In genomic region chr1:135557976-135558375, GRCm38 (mm10) we compare ENCODE assay signal across 15 mouse cellular contexts. TPM values are rescaled to one million over a fixed set of nuclear protein-coding genes. Genes with fewer than 3 reads are reported as not detected.
DNase-seq lines count a peak whose midpoint lies in the region; ATAC-seq and TF ChIP-seq lines count a peak whose summit lies in the region.
"Had no signal": no experiment of that assay in that cellular context is flagged by ENCODE, and none has a peak within 500 bp of the region (broad histone marks: within the 10 kb centered on the region; RNA-seq: fewer than 3 reads in every experiment).

No protein-coding gene starts in this region.

- no peak overlapping the region for H3K4me2 ChIP-seq in kidney, embryonic 14.5 days (replicated peaks; ENCODE audit: low read depth, low read length)
- peak overlapping the region; percentile 46 for H3K4me2 ChIP-seq in intestine, embryonic 15.5 days (replicated peaks)
- no peak overlapping the region for H3K4me2 ChIP-seq in midbrain, postnatal 0 days (ENCODE audit: low read depth, low read length, poor library complexity, severe bottlenecking)
- H3K4me2 ChIP-seq: limb, embryonic 13.5 days; midbrain, embryonic 12.5 days had no signal

- ATAC-seq in kidney, embryonic 14.5 days (ENCODE audit: low FRiP score, low TSS enrichment): no peak
- no peak; the same call in 1 of the 2 replicates for ATAC-seq in intestine, embryonic 15.5 days
- no peak for ATAC-seq in midbrain, postnatal 0 days (ENCODE audit: low FRiP score)
- ATAC-seq: liver, postnatal 0 days had no signal

- no peaks in the 10 kb centered on the region for H3K36me3 ChIP-seq in kidney, embryonic 14.5 days (ENCODE audit: control insufficient read depth, insufficient read depth, low read length)
- H3K36me3 ChIP-seq in intestine, embryonic 15.5 days: no peaks in the 10 kb centered on the region
- H3K36me3 ChIP-seq in midbrain, postnatal 0 days (ENCODE audit: insufficient read depth, low read length): no peaks in the 10 kb centered on the region
- H3K36me3 ChIP-seq: hindbrain, embryonic 10.5 days; limb, embryonic 13.5 days; midbrain, embryonic 12.5 days had no signal

- WGBS in kidney, embryonic 14.5 days: 47% methylated on average over 6 of the region's 6 CpGs
- 61% methylated on average over 6 of the region's 6 CpGs for WGBS in intestine, embryonic 15.5 days
- 26% methylated on average over 6 of the region's 6 CpGs for WGBS in large intestine, adult 2 months
- WGBS in midbrain, postnatal 0 days: 45% methylated on average over 6 of the region's 6 CpGs

- H3K27me3 ChIP-seq in kidney, embryonic 14.5 days (ENCODE audit: control insufficient read depth, insufficient read depth, low read length): no peaks in the 10 kb centered on the region
- H3K27me3 ChIP-seq in intestine, embryonic 15.5 days (replicated peaks): no peaks in the 10 kb centered on the region
- no peaks in the 10 kb centered on the region for H3K27me3 ChIP-seq in midbrain, postnatal 0 days (ENCODE audit: insufficient read depth, low read length)
- H3K27me3 ChIP-seq: limb, embryonic 13.5 days; midbrain, embryonic 12.5 days had no signal

- no peak overlapping the region for H3K9ac ChIP-seq in kidney, embryonic 14.5 days (ENCODE audit: low read depth, low read length)
- H3K9ac ChIP-seq in intestine, embryonic 15.5 days: no peak overlapping the region
- no peak overlapping the region for H3K9ac ChIP-seq in midbrain, postnatal 0 days (replicated peaks; ENCODE audit: low read length, poor library complexity, severe bottlenecking)
- H3K9ac ChIP-seq: limb, embryonic 13.5 days; liver, postnatal 0 days; midbrain, embryonic 12.5 days had no signal

- H3K4me1 ChIP-seq in kidney, embryonic 14.5 days (ENCODE audit: control insufficient read depth, insufficient read depth, low read length): peaks cover 46% of the 10 kb centered on the region
- H3K4me1 ChIP-seq in intestine, embryonic 15.5 days (replicated peaks): peaks cover 36% of the 10 kb centered on the region
- H3K4me1 ChIP-seq in midbrain, postnatal 0 days (ENCODE audit: insufficient read depth, low read length): peaks cover 24% of the 10 kb centered on the region

- no peak overlapping the region for H3K4me3 ChIP-seq in kidney, embryonic 14.5 days (ENCODE audit: low read length)
- H3K4me3 ChIP-seq in intestine, embryonic 15.5 days (replicated peaks): no peak overlapping the region
- H3K4me3 ChIP-seq in midbrain, postnatal 0 days (ENCODE audit: low read depth, low read length): no peak overlapping the region
- H3K4me3 ChIP-seq: erythroblast, embryonic 14.5 days; hindbrain, embryonic 10.5 days; left cerebral cortex, adult 2 months; limb, embryonic 13.5 days; midbrain, embryonic 12.5 days had no signal

- TF ChIP-seq CTCF in midbrain, postnatal 0 days (IDR thresholded peaks at IDR 0.05): no peak

- H3K9me3 ChIP-seq in kidney, embryonic 14.5 days (ENCODE audit: control insufficient read depth, low read length): no peaks in the 10 kb centered on the region
- no peaks in the 10 kb centered on the region for H3K9me3 ChIP-seq in intestine, embryonic 15.5 days
- no peaks in the 10 kb centered on the region for H3K9me3 ChIP-seq in midbrain, postnatal 0 days (ENCODE audit: low read length)
- H3K9me3 ChIP-seq: hindbrain, embryonic 10.5 days; limb, embryonic 13.5 days; midbrain, embryonic 12.5 days had no signal

- H3K27ac ChIP-seq in kidney, embryonic 14.5 days (ENCODE audit: low read depth, low read length): no peak overlapping the region
- no peak overlapping the region for H3K27ac ChIP-seq in intestine, embryonic 15.5 days
- no peak overlapping the region for H3K27ac ChIP-seq in midbrain, postnatal 0 days (ENCODE audit: low read depth, low read length)
- H3K27ac ChIP-seq: hindbrain, embryonic 10.5 days; left cerebral cortex, adult 2 months; limb, embryonic 13.5 days; midbrain, embryonic 12.5 days had no signal

- DNase-seq in kidney, adult 11 months: peak; percentile 39
- DNase-seq in kidney, adult 8-10 months: peak; percentile 23 to 49
- peak; percentile 21 for DNase-seq in large intestine, adult 2 months (ENCODE audit: low read depth, low spot score)
- DNase-seq in urinary bladder, postnatal 36 days (ENCODE audit: low spot score in 2 of 2): no peak
- DNase-seq in midbrain, postnatal 0 days (ENCODE audit: low spot score): no peak
- DNase-seq: cerebellum, adult 9-10 months; liver, postnatal 0 days; right cerebral cortex, postnatal 25 days had no signal

RNA-seq across cellular contexts. Expression of gene Nav1, which starts 49.1 kb away (rescaled TPM):
- polyA plus RNA-seq in kidney, embryonic 14.5 days (2014; fragmentation: Nextera tagmentation; extraction: Ambion mirVana): 12.1 and 23.7 TPM in 2 replicates
- 11.5 and 12.5 TPM in 2 replicates for polyA plus RNA-seq in intestine, embryonic 15.5 days (2015; fragmentation: Nextera tagmentation; extraction: Ambion mirVana)
- polyA plus RNA-seq in large intestine, adult 2 months (2012; rRNA removed): 5.3 and 8.7 TPM in 2 replicates
- 99.1 and 109 TPM in 2 replicates for total RNA-seq in midbrain, postnatal 0 days (2014; rRNA removed)
- polyA plus RNA-seq in midbrain, postnatal 0 days (2015; fragmentation: Nextera tagmentation; extraction: Ambion mirVana): 37.3 and 46.5 TPM in 2 replicates

Comparison
In these comparisons a context has a peak if more than half of its experiments do, and no peak if none do; other contexts are left out.
1. DNase-seq: peak in kidney, adult 11 months (single experiment), kidney, adult 8-10 months (2 of 2) and large intestine, adult 2 months (single experiment); none in urinary bladder, postnatal 36 days (0 of 2) and midbrain, postnatal 0 days (single experiment).